Mouse (Mus musculus) central nervous system, embryonic 14 days (tissue): ENCODE measurements around the gene 1700029F12Rik. TPM values are rescaled to one million over a fixed set of nuclear protein-coding genes. Genes with fewer than 3 reads are reported as not detected.

Experiments
- polyA plus RNA-seq: library from polyadenylated mRNA; depleted of rRNA; stranded (reverse); fragments of >200 nt; gene quantifications from 2 replicates; pipeline ENCODE4 v1.2.3, GENCODE M21; 2012; rRNA removed

The 1700029F12Rik gene
- polyA plus RNA-seq: not detected in 2 replicates

GRCm38 (mm10) chr13:97034262-97034661 is at the start of gene 1700029F12Rik:
Gene 1700029F12Rik (minus strand): TSS chr13:97034362.

GRCm38 (mm10) chr13:97066649-97067550 is 32.7 kb upstream of the 1700029F12Rik start, which contains the start of gene Fam169a:
Gene Fam169a (plus strand): TSS chr13:97067286.

Other genes with a start within 250 kb of the 1700029F12Rik start
- gene Gcnt4, start 109.7 kb downstream of the 1700029F12Rik start, polyA plus RNA-seq: 0.12 and 0.19 TPM in 2 replicates
- 11.0 and 11.7 TPM in 2 replicates for gene Fam169a, start 32.9 kb upstream of the 1700029F12Rik start, polyA plus RNA-seq
- gene Gm6169, start 64.9 kb upstream of the 1700029F12Rik start, polyA plus RNA-seq: 0.49 and 0.96 TPM in 2 replicates
- 33.2 and 34.7 TPM in 2 replicates for gene Gfm2, start 103.6 kb upstream of the 1700029F12Rik start, polyA plus RNA-seq
- gene Nsa2, start 103.6 kb upstream of the 1700029F12Rik start, polyA plus RNA-seq: 97.1 and 109 TPM in 2 replicates
- gene Hexb, start 164.0 kb upstream of the 1700029F12Rik start, polyA plus RNA-seq: 24.8 and 28.4 TPM in 2 replicates
- 214 and 261 TPM in 2 replicates for gene Enc1, start 206.7 kb upstream of the 1700029F12Rik start, polyA plus RNA-seq